Mouse (Mus musculus): ENCODE results near the gene Pcgf3.
"Not testable (repeated sequence)": the region's sequence is repeated elsewhere in the genome, so short reads cannot be mapped to it uniquely, and the experiment has no call there.

Gene Pcgf3

DNA sequence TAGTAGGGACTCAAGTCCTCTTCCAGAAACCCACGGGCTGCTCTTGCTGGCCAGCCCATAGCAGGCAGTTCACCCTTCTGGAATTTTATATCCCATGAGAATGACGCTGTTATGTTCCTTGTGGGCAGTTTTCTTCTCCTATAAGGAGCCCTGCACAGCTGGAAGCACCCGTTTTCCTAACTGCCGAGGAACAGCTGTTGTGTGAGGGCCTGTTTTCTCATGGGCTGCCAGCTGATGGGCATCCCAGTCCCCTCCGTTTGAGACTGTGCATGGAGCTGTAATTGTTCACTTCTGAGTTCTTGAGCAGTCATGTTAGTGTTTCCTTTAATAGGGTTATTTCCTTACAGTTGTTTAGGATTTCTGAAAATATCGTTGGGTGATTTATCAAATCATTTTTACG, 8.6 kb downstream of the Pcgf3 start:
- no peak for DNase-seq (ENCODE audit: low read depth, low spot score)

DNA sequence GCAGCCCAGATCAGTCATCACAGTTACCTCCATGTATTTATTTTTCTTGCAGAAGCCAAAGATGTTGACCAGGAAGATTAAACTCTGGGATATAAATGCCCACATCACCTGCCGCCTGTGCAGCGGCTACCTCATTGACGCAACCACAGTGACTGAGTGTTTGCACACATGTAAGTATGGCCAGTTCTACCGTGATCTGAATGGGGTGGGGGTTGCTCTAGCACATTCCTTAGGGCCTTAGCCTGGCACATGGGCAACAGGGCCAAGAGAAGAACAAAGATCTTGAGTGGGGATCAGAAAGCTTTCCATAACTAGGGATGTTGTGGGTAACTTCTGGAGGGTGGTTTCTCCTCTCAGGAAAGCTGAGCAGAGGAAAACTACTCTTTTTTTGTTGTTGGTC, 12.7 kb downstream of the Pcgf3 start:
- DNase-seq (ENCODE audit: low read depth, low spot score), result no peak

DNA sequence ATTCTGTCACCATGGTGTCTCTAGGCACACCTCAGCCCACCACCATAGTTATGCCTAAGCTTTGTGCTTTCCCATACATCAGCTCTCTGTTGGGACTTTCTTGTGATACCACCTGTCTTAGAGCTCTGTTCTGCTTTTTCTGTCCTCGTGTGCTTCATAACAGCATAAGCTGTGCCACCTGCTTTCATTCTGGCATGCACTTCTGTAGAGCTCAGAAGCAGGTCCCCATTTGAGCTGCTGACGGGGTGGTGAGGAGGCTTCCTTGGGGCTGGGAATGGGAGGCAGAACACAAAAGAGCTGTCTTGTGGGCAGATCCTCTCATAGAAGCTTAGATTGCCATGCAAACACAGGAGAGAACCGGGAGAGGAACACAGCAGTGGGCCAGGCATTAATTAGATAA, 14.9 kb downstream of the Pcgf3 start:
- DNase-seq (ENCODE audit: low read depth, low spot score), result no peak

DNA sequence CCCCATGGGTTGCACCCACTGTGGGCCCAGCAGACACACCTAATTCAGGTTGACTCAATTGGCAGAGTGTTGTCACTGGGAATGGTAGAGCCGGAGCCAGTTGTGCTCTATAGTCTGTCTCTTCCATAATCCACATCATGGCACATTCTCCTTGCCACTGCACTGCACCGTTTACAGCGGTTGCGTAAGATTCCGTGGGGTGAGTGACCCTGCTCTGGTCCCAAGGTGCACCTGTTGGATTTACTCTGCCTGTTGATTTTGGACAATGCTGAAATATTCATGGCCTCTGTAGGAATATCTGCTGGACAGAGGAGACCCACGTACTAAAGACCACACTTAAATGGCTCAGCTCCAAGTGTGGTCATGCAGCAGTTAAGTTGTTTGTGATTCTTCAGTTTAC, 22.0 kb downstream of the Pcgf3 start:
- no peak for DNase-seq (ENCODE audit: low read depth, low spot score)

DNA sequence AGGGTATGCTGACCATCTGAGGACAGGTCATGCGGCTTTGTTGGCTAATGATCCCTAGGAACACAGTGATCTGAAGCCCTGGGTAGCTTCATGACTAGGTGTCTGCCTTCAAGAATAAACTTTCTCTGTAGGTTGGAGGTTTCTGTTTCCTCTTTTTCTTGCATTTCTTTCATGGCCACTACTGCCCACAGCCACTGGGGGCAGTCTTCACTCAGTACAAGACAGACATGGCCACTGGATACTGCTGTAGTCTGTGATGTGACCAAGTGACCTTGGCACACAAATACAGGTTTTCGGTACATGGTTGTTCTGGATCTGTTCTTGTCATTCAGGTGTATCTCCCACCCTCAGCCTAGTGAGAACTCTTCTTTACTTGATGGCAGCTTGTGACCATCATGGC, 24.2 kb downstream of the Pcgf3 start:
- DNase-seq (ENCODE audit: low read depth, low spot score), result peak; percentile 55

DNA sequence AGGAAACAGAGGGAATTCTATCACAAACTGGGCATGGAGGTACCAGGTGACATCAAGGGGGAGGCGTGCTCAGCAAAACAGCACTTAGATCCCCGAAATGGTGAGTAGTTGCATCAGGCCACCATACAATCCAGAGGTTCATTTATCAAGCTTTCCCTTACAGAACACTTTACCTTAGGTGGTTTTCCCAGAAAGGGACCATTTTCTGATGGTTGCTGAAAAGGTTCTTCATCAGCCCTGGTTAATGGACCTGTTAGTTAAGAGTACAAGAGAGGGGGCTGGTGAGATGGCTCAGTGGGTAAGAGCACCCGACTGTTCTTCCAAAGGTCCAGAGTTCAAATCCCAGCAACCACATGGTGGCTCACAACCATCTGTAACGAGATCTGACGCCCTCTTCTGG, 25.1 kb downstream of the Pcgf3 start:
- DNase-seq (ENCODE audit: low read depth, low spot score), result not testable (repeated sequence)

DNA sequence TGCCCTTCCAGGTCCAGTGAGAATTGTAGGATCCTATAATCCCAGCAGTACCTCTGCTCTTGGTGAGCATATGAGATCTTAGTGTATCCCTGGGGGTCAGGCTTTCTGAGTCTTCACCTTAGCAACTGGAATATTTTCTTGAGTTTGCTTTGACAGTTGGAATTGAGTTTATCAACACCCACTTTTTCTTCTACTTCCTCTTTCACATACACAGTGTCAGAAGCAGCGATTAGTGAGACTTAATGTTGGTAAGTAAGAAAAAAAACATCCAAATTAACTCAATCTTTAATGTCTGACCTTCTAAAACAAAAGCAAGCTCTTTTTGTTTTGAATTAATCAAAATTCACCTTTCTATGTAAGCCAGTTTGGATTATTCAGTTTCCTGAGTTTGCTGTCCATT, 40.5 kb downstream of the Pcgf3 start:
- DNase-seq (ENCODE audit: low read depth, low spot score), result no peak

DNA sequence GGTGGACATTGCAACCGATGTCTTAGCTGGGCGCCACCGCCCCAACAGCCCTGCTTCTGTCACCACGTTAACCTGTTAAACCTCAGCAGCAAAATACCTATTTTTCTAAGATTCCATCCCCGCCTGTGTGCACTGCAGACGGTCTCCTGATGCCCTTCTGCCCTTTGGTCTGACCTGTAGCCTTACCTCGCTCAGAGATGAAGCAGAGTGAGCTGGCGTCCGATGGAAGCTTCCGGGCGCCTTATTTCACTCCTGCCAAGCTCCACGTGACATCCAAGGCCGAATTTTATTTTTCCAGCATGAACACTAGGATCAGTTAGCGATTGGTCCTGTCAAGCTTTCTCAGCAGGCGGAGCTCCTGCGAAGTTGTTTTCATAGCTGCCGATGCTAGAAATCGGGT, 41.3 kb downstream of the Pcgf3 start:
- no peak for DNase-seq (ENCODE audit: low read depth, low spot score)

DNA sequence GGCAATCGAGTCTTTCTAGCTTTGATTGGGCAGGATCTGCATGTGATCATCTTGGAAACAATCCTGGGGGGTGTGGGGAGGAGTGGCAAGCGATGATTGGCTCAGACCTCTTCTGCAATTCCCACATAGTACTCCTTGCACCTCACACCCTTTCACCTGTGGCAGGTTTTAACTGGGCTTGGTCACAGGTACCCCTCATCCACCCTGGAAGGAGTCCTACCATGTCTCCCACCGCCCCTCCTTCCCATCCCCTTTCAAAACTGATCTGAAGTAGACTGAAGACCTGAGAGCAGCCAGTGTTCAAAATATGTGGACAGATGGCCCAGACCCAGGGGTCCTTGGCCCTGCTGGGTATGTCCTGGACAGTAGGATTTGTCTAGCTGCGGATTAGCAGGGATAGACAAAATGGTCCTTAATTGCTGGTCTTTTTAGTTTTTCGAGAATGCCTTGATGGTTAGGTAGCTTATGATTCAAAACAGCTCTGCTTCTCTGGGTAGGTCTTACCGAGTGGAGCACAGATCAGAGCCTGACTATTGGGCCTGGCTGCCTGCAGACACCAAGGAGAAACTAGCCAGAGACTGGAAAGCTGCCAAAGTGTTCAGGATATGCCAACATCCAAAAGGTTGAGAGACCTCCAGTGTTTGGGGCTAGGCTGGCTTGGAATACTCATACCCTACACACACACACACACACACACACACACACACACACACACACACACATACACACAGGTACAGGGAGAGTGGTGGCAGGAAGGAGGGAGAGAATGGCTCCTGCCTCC, 54.7 kb downstream of the Pcgf3 start:
- peak; percentile 19 for DNase-seq (ENCODE audit: low read depth, low spot score)

DNA sequence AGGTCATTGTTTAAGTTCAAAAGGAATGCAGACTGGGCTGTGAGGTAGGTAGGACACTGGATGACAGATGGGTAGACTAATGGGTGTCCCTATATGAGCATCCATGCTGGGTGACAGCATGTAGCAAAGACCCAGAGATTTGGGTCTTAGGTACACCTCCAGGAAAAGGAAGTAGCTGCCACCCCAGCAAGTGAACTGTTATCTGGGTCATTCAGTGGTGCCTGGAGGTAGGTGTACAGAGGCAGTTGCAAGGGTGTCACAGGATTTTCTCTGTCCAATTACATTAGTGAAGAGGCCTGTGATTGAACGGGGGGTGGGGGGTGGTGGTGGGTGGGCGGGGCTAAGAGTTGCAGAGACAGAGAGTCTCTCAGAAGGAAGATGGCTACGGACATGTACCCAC, 55.6 kb downstream of the Pcgf3 start:
- DNase-seq (ENCODE audit: low read depth, low spot score), result no peak

DNA sequence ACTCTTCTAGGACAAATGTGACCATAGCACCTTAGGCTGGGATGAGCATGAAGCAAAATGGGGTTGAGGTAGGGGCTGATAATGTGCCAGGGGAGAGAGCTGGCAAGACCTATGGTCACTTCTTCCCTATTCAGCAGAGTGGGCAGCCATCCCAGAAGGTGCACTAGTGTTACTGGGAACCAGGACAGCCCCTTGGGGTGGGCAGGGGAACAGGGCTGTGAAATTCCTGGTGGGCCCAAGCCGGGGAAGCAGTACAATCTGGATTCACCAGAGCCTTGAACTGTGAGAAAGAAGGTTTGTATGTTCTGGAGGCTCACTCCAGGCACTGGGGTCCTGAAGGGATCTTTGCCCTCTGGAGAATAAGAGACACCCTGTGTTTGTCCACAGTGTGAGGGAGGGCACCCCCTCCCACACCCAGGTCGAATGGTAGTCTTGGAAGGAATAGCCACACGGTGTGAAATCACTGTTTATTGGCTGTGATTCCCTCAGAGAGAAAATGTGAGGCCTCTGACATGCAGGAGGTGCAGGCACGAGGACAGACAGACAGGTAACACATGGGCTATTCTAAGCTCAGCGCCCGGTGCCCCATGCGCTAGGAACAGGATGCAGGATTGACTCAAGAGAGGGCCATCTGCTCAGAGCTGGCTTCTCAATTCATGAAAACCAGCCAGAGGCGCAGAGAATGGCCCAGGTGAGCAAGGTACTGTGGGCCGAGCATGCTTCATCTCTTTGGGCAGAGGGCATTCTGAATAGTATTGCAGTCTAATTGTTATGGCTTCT, 57.3 kb downstream of the Pcgf3 start:
- no peak for DNase-seq (ENCODE audit: low read depth, low spot score)

DNA sequence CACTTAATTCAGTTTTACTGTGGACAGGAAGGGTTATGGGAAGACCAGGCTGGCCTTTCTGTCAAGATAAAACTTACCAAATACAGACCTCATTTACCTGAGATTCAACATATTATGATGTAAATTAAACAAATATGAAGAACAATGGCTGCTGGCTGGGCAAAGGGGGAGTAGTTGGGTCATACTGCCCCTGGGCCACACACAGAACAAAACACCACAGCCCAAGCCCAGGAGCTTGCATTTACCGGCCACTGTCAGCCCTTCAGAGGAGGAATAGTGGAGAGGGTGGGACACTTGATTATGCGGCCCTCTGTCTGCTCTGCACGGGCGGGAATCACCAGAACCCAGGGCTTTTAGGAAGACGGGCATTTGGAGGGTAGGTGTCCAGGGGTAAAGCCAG, 57.9 kb downstream of the Pcgf3 start:
- DNase-seq (ENCODE audit: low read depth, low spot score), result peak; percentile 20

DNA sequence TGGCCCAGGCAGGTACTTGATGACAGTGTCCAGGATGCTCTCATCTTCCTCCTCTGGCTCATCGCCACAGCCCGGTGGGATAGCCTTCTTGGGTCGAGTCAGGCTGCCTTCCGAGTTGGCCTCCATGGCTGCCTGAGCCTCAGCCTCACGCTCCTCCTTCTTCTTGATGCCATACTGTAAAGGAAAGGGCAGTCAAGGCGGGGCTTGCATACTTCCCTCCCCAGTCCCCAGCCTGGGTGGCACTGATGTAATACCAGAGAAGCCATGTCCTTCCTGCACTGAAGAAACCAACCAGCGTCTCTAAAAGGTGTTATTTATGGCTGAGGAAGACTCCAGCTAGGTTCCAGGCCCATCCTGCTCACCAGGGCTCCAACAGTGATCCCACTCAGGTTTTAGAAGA, 59.1 kb downstream of the Pcgf3 start:
- DNase-seq (ENCODE audit: low read depth, low spot score), result no peak

DNA sequence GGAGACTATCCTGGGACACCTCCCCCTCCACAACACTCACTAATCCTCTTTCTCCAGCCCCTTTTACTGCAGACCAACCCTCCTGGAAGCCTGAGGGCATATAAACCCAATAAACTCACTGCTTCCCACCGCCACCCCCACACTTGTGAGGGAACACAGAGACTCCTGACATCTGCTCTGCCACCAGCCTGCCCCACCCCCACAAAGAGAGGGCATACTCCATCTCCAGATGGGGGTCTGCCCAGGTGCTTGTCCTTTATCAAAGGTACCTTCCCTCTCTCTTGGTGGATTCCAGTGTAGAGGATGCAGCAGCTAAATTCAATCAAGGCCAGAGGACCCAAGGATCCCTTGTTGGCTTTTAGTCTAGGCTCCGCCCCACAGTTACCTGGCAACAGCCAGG, 60.0 kb downstream of the Pcgf3 start:
- no peak for DNase-seq (ENCODE audit: low read depth, low spot score)

DNA sequence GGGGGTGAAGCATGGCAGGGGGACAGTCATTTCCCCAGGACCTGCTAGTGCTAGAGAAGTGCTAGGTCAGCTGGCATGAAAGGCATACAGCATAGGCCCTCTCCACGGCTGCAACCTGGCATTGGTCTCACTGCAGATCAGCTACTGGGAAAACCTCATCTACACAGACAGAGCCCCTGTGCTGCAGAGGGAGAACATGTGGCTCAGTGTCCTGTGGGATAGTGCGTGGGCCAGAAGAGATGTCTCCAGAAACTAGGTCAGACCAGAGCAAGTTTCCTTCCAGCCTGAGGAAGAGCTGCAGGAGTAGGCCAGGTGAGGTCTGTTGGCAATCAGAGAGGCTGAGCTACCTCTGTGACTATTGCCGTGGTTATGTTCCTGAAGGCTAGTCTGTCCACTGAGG, 60.9 kb downstream of the Pcgf3 start:
- no peak for DNase-seq (ENCODE audit: low read depth, low spot score)

DNA sequence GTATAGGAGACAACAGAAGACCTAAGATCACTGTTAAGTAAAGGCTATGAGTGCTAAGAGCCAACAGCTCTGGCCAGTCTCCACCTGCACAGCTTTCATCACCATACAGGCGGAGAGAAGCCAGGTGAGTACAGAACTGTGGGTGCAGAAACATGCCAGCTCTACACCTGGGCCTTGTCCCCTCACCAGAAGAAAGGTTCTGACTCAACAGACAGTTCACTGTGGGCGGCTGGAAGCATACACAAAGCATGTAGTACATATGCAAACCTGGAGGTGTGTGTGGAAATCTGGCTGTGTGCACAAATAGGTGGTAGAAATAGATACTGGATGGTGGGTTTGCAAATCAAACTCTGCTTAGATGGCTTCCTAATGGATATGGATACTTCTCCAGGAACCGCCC, 61.6 kb downstream of the Pcgf3 start:
- DNase-seq (ENCODE audit: low read depth, low spot score), result no peak

DNA sequence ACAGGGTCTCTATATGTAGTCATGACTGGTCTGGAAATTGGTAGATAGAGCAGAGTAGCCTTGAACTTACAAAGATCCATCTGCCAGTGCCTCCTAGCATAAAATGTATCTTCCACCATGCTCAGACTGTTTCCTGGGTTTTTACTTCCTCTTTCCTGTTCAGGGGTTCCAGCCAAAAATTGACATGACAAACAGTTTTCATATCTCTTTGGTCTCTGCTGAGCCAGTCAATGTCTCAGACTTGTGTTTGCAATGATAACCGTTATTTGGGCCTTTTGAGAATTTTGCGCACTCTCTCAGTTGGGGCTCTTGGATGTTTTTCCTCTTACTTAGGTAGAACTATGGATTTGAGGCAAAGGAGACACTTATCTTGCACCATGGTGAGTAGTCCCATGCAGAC, 73.2 kb downstream of the Pcgf3 start:
- no peak for DNase-seq (ENCODE audit: low read depth, low spot score)

DNA sequence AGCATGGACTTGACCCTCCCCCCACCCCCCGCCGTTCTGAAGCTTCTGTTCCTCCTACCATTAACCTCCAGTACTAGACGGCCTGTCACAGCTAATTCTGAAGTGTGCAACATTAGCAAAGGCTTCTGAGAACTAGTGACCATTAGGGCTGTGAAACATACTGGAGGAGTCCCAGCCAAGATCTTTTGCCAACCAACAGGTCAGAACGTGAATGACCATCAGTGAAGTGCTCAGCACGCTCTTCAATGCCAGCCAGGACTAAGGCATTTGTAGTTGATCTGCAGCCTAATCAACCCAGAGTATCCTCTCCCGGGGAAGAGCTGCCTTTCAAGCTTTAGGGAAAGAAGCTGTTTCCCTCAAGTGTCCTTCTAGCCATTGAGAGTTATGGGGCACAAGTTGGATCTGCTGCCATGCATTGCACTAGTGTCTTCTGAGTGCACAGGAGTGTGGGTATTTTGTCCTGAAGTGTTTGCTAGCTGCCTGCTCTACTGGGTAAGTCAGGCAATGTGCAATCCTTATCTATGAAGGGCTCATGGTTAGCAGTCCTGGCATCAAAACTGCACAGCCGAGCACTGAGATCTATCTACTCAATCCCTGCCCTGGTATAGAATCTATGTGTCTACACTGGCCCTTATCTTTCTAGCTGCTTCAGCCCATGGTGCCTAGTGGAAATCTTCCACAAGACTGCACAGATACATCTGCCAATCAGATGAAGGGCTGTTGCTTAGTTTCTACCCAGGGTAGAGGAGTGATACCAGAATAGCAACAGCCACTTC, 82.7 kb downstream of the Pcgf3 start:
- DNase-seq (ENCODE audit: low read depth, low spot score), result no peak

DNA sequence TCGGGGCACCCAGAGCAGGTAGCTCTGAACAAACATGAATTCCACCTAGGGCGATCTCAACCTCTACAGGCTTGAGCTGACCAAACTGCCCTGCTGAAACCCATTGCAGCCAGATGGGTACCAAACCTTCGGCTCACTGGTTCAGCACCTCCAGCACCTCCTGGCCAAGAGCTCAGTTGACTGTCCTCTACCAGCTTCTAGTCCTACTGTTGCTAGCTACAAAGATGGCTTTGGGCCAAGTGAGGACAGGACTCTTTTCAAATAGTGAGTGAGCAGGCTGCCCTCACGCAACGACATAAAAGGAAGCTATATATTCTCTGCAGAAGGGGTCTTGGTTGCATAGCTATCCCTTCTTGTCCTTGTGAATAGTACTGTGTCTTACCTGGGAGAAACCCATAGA, 86.6 kb downstream of the Pcgf3 start:
- DNase-seq (ENCODE audit: low read depth, low spot score), result no peak

DNA sequence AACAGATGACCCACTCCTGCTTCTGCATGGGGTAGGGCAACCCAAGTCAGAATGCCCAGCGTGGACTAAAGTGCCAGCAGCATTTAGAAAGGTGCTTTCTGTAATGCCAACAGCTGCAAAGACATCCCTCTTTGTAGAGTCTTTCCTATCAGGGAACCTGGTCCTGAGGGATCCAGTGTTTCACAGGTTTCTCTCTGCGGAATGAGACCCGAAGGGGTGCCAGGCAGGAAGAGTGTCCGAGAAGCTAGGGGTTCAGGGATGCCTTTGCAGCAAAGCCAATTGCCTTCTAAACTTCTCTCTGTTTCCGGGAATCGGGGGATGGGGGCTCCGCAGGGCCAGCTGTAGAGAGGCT, 88.1 kb downstream of the Pcgf3 start:
- no peak for DNase-seq (ENCODE audit: low read depth, low spot score)

DNA sequence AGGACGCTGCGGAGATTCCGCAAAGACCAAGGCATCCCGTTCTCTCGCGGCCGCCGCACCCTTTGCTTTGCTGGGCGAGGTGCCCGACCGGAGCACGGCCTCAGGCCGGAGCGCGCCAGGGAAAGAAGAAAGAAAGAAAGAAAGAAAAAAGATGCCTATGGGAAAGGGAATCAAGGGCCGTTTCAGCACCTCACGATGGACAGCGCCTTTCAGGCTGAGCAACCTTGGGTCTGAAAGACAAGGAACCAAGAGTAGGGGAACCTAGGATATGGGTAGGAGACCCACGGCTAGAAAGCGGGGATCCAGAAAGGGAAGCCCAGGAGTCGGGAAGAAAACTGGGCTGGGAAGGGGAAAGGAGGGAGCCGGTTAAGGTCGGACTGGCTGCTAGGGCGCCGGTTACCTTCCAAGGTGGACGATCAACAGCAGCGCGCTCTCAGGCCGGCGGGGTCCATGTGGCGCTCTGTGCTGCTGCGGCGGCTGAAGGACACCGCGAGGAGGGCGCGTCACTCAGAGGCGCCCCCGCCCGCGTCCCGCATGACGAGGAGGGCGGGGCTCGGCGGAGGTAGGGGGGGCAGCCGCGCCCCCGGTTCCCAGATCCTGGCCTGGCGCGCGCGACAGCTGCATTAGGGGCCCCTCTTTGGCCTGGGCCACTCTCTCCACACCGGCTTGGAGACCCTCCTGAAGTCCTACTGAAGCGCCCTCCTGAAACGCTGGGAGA, 88.6 kb downstream of the Pcgf3 start, which contains the start of gene Cplx1:
Gene Cplx1, minus strand, starts transcription at position 536 of the 718 bp plus-strand sequence.
- peak; percentile 77 for DNase-seq (ENCODE audit: low read depth, low spot score)

DNA sequence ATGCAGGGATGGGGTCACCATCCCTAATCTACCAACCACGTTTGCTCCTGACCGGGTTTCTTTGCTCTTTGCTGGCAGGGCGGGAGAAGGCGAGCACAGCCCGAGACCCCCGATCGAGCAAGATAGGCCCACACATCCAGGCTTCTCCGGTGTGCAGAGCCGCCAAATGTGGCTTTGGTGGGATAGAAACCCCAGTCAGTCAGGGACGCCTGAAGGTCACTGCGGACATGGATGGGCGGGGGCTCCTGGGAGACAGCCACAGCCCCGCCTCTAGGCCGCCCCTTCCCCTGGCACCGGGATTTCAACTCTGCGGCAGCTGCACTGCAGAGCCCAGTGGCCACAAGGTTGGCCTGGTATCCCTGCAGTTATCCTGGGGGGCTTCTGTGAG, 89.2 kb downstream of the Pcgf3 start:
- peak; percentile 58 for DNase-seq (ENCODE audit: low read depth, low spot score)

All from ZHBTc4 (cell line).